Mouse (Mus musculus): ENCODE data around the gene Neurl1a. TPM values are rescaled to one million over a fixed set of nuclear protein-coding genes. Genes with fewer than 3 reads are reported as not detected.
A peak's percentile ranks its signal among the peaks of the same experiment; 100 is the strongest.

Gene Neurl1a
- total and polyA plus RNA-seq, 3 experiments = 0.03 TPM; not detected in 2

- no peak; a peak in 1 of 4 replicates for TF ChIP-seq EP300 (IDR thresholded peaks at IDR 0.05; ENCODE audit: low read depth in 1 of 2, low read length in 2 of 2)
- TF ChIP-seq CHD2 (IDR thresholded peaks at IDR 0.05; ENCODE audit: low read length) = no peak
- TF ChIP-seq MXI1 (IDR thresholded peaks at IDR 0.05; ENCODE audit: low read depth, low read length) = peak; percentile 71; the same call in 1 of the 2 replicates
- no peak for TF ChIP-seq TAL1 (IDR thresholded peaks at IDR 0.05; ENCODE audit: low read length)
Measured at GRCm38 (mm10) chr19:47167617-47168214, 10.9 kb upstream of the Neurl1a start (continued).

DNA sequence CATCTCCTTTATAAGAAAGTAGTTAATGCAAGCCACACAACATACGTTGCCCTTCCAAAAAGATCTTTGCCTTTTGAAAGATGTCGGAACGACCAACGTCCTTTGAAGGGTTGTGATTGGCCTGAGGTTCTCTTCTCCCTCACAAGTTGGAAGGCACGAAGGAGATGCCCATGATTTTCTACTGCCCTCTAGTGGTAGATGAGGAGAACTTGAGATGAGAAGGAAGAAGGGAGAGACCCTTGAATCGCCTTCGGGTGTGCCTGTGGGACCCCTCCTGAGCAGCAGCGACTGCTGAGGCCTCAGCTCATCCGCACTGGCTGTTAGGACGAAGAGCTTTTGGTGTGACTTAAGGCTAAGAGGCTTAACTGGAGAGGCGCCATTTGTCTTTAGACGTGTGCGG lies 10.4 kb upstream of the Neurl1a start:
- H3K9ac ChIP-seq (ENCODE audit: control insufficient read depth, low read depth, low read length, poor library complexity, severe bottlenecking) = peak overlapping the region; percentile 66

DNA sequence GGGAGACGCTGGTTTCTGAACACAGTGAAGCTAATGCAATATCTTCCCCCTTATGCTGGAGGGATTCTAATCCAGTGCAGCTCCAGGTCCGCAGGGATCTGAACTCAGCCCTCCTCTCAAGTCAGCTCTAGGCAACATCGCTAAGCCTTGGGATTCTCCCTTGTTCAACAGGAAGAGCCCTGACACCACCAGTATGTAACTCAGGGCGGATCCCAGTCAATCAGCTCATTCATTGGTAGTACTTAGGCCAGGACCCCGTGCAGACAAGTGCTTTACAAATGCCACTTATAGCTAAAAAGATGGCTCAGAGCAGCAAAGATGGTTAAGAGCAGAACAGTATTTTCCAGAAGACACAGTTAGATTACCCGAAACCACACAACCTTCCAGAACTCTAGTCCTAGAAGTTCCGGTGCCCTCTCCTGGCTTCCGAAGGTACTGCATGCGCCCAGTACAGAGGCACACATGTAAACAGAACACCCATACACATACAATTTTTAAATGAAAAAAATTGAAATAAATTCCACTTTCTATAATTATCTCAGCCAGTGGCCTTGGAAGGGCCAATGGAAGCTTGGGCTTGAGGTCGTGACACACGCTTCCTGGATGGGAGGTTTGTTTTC lies 9.7 kb upstream of the Neurl1a start:
- Histone ChIP-seq H3K27ac (ENCODE audit: control insufficient read depth, low read depth, low read length) (peak overlapping the region; percentile 46), H3K27me3 (ENCODE audit: control insufficient read depth in 1 of 2, insufficient read depth in 2 of 2, low read length in 2 of 2) (no peaks in the 10 kb centered on the region), H3K9ac (ENCODE audit: control insufficient read depth, low read depth, low read length, poor library complexity, severe bottlenecking) (peak overlapping the region; percentile 66), H3K4me1 (ENCODE audit: control insufficient read depth in 1 of 2, insufficient read depth in 2 of 2, low read length in 2 of 2) (no peaks in the 10 kb centered on the region; a peak in 1 of 4 replicates), H3K79me2 (ENCODE audit: control insufficient read depth, insufficient read depth, low read length, poor library complexity) (no peaks in the 10 kb centered on the region; the same call in 1 of the 2 replicates), H3K9me3 (replicated peaks; ENCODE audit: insufficient read depth, low read length) (no peaks in the 10 kb centered on the region), H3K36me3 (ENCODE audit: control insufficient read depth in 1 of 2, insufficient read depth in 2 of 2, low read length in 2 of 2) (peaks cover 0 to 3% of the 10 kb centered on the region in 2 experiments; a peak in 2 of 4 replicates), H3K4me3 (ENCODE audit: control insufficient read depth in 1 of 2, insufficient read depth in 1 of 2, low read depth in 2 of 2, low read length in 2 of 2) (peak overlapping the region; percentile 59 to 73)
- DNase-seq (ENCODE audit: low read depth, low spot score) = peak; percentile 97
- TF ChIP-seq RAD21 (IDR thresholded peaks at IDR 0.05; ENCODE audit: low read depth, low read length) = peak; percentile 84
- TF ChIP-seq POLR2A (IDR thresholded peaks at IDR 0.05; ENCODE audit: control insufficient read depth in 1 of 2, insufficient read depth in 1 of 2, low read depth in 1 of 2, low read length in 2 of 2, poor library complexity in 1 of 2) = 0 out of 4 replicates have a peak, but pooled peaks of 1 of the 2 experiments have one; percentile 16
- TF ChIP-seq SMC3 (IDR thresholded peaks at IDR 0.05; ENCODE audit: low read depth, low read length) = peak; percentile 88
- peak; percentile 48; the same call in 1 of the 2 replicates for TF ChIP-seq ZNF384 (IDR thresholded peaks at IDR 0.05; ENCODE audit: low read depth, low read length)
- TF ChIP-seq BHLHE40 (IDR thresholded peaks at IDR 0.05; ENCODE audit: borderline replicate concordance, low read depth, low read length) = peak; percentile 52; the same call in 1 of the 2 replicates
- no peak; the same call in 1 of the 2 replicates for TF ChIP-seq ETS1 (IDR thresholded peaks at IDR 0.05; ENCODE audit: low read depth, low read length)
- peak; percentile 86 for TF ChIP-seq SIN3A (IDR thresholded peaks at IDR 0.05; ENCODE audit: low read length)
- no peak for TF ChIP-seq JUND (IDR thresholded peaks at IDR 0.05; ENCODE audit: low read depth, low read length)
- TF ChIP-seq CHD2 (IDR thresholded peaks at IDR 0.05; ENCODE audit: low read length) = no peak
- TF ChIP-seq CTCF (IDR thresholded peaks at IDR 0.05 in 2 of 3, conservative IDR thresholded peaks at IDR 0.05 in 1 of 3; ENCODE audit: control insufficient read depth in 1 of 3, insufficient read depth in 1 of 3, low read depth in 2 of 3, low read length in 3 of 3, poor library complexity in 1 of 3, severe bottlenecking in 1 of 3) = peak; percentile 88 to 99 (median 96)
- peak; percentile 78 for TF ChIP-seq MXI1 (IDR thresholded peaks at IDR 0.05; ENCODE audit: low read depth, low read length)
- TF ChIP-seq ZC3H11A (IDR thresholded peaks at IDR 0.05; ENCODE audit: low read depth, low read length) = peak; percentile 70
- TF ChIP-seq GATA1 (IDR thresholded peaks at IDR 0.05; ENCODE audit: low read depth, low read length) = no peak
- peak; percentile 64; the same call in 1 of the 2 replicates for TF ChIP-seq MYC (IDR thresholded peaks at IDR 0.05; ENCODE audit: low read depth, low read length)
- TF ChIP-seq RCOR1 (IDR thresholded peaks at IDR 0.05; ENCODE audit: low read depth, low read length) = 0 out of 2 replicates have a peak, but pooled peaks have one; percentile 44
- no peak for TF ChIP-seq ZMIZ1 (IDR thresholded peaks at IDR 0.05; ENCODE audit: low read depth, low read length)
- no peak for TF ChIP-seq USF1 (IDR thresholded peaks at IDR 0.05; ENCODE audit: low read depth, low read length)
- no peak for TF ChIP-seq POLR2AphosphoS5 (IDR thresholded peaks at IDR 0.05; ENCODE audit: borderline replicate concordance, low read depth, low read length)
- TF ChIP-seq UBTF (IDR thresholded peaks at IDR 0.05; ENCODE audit: borderline replicate concordance, insufficient read depth, low read depth, low read length) = no peak
- TF ChIP-seq USF2 (IDR thresholded peaks at IDR 0.05; ENCODE audit: borderline replicate concordance in 1 of 2, insufficient read depth in 1 of 2, low read depth in 1 of 2, low read length in 2 of 2) = no peak

More for the DNA sequence above, 10.4 kb upstream of the Neurl1a start:
- Histone ChIP-seq H3K36me3 (ENCODE audit: control insufficient read depth in 1 of 2, insufficient read depth in 2 of 2, low read length in 2 of 2) (peaks cover 0 to 3% of the 10 kb centered on the region in 2 experiments; a peak in 2 of 4 replicates), H3K4me3 (ENCODE audit: control insufficient read depth in 1 of 2, insufficient read depth in 1 of 2, low read depth in 2 of 2, low read length in 2 of 2) (peak overlapping the region; percentile 59 to 73), H3K4me1 (ENCODE audit: control insufficient read depth in 1 of 2, insufficient read depth in 2 of 2, low read length in 2 of 2) (no peaks in the 10 kb centered on the region; a peak in 1 of 4 replicates), H3K27me3 (ENCODE audit: control insufficient read depth in 1 of 2, insufficient read depth in 2 of 2, low read length in 2 of 2) (no peaks in the 10 kb centered on the region), H3K9me3 (replicated peaks; ENCODE audit: insufficient read depth, low read length) (no peaks in the 10 kb centered on the region), H3K79me2 (ENCODE audit: control insufficient read depth, insufficient read depth, low read length, poor library complexity) (no peaks in the 10 kb centered on the region; the same call in 1 of the 2 replicates), H3K27ac (ENCODE audit: control insufficient read depth, low read depth, low read length) (peak overlapping the region; percentile 69)
- TF ChIP-seq GATA1 (IDR thresholded peaks at IDR 0.05; ENCODE audit: low read depth, low read length) (no peak), CTCF (IDR thresholded peaks at IDR 0.05 in 2 of 3, conservative IDR thresholded peaks at IDR 0.05 in 1 of 3; ENCODE audit: control insufficient read depth in 1 of 3, insufficient read depth in 1 of 3, low read depth in 2 of 3, low read length in 3 of 3, poor library complexity in 1 of 3, severe bottlenecking in 1 of 3) (peak; percentile 61 to 98 (median 93)), RAD21 (IDR thresholded peaks at IDR 0.05; ENCODE audit: low read depth, low read length) (peak; percentile 88), ZMIZ1 (IDR thresholded peaks at IDR 0.05; ENCODE audit: low read depth, low read length) (no peak), MEF2A (IDR thresholded peaks at IDR 0.05; ENCODE audit: extremely low read depth, insufficient replicate concordance, low read depth, low read length, poor library complexity, severe bottlenecking) (no peak), SIN3A (IDR thresholded peaks at IDR 0.05; ENCODE audit: low read length) (peak; percentile 54), POLR2AphosphoS2 (IDR thresholded peaks at IDR 0.05; ENCODE audit: low read length) (no peak), ZC3H11A (IDR thresholded peaks at IDR 0.05; ENCODE audit: low read depth, low read length) (peak; percentile 37), SMC3 (IDR thresholded peaks at IDR 0.05; ENCODE audit: low read depth, low read length) (peak; percentile 74), MAX (IDR thresholded peaks at IDR 0.05; ENCODE audit: low read length) (peak; percentile 57; the same call in 1 of the 2 replicates)
- DNase-seq (ENCODE audit: low read depth, low spot score) = peak; percentile 95

Measured in MEL (cell line).